Mouse (Mus musculus): ENCODE data around the gene Csnk2b.

DNA sequence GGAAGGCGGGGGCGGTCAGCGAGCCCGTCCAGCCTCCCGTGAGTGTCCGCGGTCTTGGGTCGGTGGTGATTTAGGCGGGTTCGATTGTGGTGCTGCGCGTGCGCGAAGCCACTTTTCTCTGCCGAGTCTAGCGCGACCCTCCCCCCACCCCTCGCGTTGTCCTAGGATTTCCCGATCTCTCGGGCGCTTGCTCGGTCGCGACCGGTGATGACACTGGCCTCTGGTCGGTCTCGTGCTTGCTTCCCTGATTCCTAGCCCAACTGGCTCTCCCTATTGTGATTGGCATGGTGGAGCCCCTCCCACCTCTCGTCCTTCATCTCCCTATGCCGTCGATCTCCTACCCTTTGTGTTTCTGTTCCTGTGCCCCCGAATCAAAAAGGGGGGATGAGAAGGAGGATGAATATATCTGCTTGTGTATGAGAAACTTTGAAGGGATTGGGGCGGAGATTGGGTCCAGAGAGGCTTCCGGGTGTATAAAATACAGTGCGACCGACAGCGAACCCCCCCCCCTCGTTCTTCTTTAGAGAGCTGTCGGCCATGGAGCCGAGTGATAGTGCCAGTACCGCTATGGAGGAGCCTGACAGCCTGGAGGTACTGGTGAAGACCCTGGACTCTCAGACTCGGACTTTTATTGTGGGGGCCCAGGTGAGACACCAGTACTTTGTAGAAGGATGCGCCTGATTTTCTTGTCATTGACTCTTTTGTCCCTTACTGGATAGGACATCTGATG, 13.9 kb upstream of the Csnk2b start:
- TF ChIP-seq CTCF (IDR thresholded peaks at IDR 0.05; ENCODE audit: low read depth) (no peak), EP300 (IDR thresholded peaks at IDR 0.05; ENCODE audit: low read depth) (no peak)

All from liver, postnatal 0 days (tissue).